Mouse (Mus musculus) midbrain, postnatal 0 days (tissue): ENCODE data around the gene Med25. TPM values are rescaled to one million over a fixed set of nuclear protein-coding genes. Genes with fewer than 3 reads are reported as not detected.
A peak's percentile ranks its signal among the peaks of the same experiment; 100 is the strongest.

Experiments
- ATAC-seq: fragments of 200-750 bp; cut with Nextera tagmentation; 2 replicates; pipeline ENCODE4 v1.8.0; 2017; ENCODE audit warnings: moderate number of reproducible peaks, mild to moderate bottlenecking, moderate TSS enrichment, moderate library complexity; ENCODE audit not compliant: low FRiP score
- DNase-seq: peaks from one replicate; pipeline ENCODE4 v3.0.0-alpha.2; 2015; ENCODE audit warnings: low spot score
- H3K27ac ChIP-seq: fragments of 300-500 bp; sonication (generic); 2 replicates; pipeline ENCODE4 v1.5.1; 2014; ENCODE audit warnings: low read depth, mild to moderate bottlenecking, low read length, mixed read lengths
- H3K27me3 ChIP-seq: fragments of 300-500 bp; sonication (generic); 2 replicates; pipeline ENCODE4 v1.6.1; 2014; ENCODE audit warnings: low read length, control low read depth, mixed read lengths; ENCODE audit not compliant: insufficient read depth
- H3K36me3 ChIP-seq: fragments of 300-500 bp; sonication (generic); 2 replicates; pipeline ENCODE4 v1.6.1; 2014; ENCODE audit warnings: low read length, control low read depth, mixed read lengths; ENCODE audit not compliant: insufficient read depth
- H3K4me1 ChIP-seq: fragments of 300-500 bp; sonication (generic); 2 replicates; pipeline ENCODE4 v1.6.1; 2014; ENCODE audit warnings: mild to moderate bottlenecking, control low read depth, antibody characterized with exemption, low read length, mixed read lengths; ENCODE audit not compliant: insufficient read depth
- H3K4me2 ChIP-seq: fragments of 300-500 bp; sonication (generic); 2 replicates; pipeline ENCODE4 v1.6.1; 2014; ENCODE audit warnings: low read depth, mild to moderate bottlenecking, low read length, mixed read lengths; ENCODE audit not compliant: poor library complexity, severe bottlenecking
- H3K4me3 ChIP-seq: fragments of 300-500 bp; sonication (generic); 2 replicates; pipeline ENCODE4 v1.5.1; 2014; ENCODE audit warnings: low read depth, mild to moderate bottlenecking, low read length, moderate library complexity
- H3K9ac ChIP-seq: fragments of 300-500 bp; sonication (generic); replicated peaks from 2 replicates; pipeline ENCODE4 v1.6.1; 2014; ENCODE audit warnings: mild to moderate bottlenecking, low read length, moderate library complexity, mixed read lengths; ENCODE audit not compliant: poor library complexity, severe bottlenecking
- H3K9me3 ChIP-seq: fragments of 300-500 bp; sonication (generic); 2 replicates; pipeline ENCODE4 v1.6.1; 2016; ENCODE audit warnings: low read length, control low read depth
- CTCF ChIP-seq: IDR thresholded peaks from 2 replicates; pipeline ENCODE4 v1.5.1; 2016; ENCODE audit warnings: antibody characterized with exemption, mild to moderate bottlenecking
- WGBS: fragments of 180-500 bp; shearing (Covaris S2); extraction: QIAGEN DNeasy Blood & Tissue Kit; methylation state at CpG from one replicate; pipeline ENCODE4 v1.1.7; 2014; 5-methylcytosine and 5-hydroxymethylcytosine counted together
- polyA plus RNA-seq: library from polyadenylated mRNA; unstranded; fragments of >200 nt; fragmentation: Nextera tagmentation; extraction: Ambion mirVana; gene quantifications from 2 replicates; pipeline ENCODE4 v1.2.1, GENCODE M21; 2015
- total RNA-seq: library from RNA; depleted of rRNA; stranded (reverse); fragments of >200 nt; gene quantifications from 2 replicates; pipeline ENCODE4 v1.2.3, GENCODE M21; 2014

Gene Med25
- total and polyA plus RNA-seq, 2 experiments from 2014 or later: 150 to 182 TPM

DNA sequence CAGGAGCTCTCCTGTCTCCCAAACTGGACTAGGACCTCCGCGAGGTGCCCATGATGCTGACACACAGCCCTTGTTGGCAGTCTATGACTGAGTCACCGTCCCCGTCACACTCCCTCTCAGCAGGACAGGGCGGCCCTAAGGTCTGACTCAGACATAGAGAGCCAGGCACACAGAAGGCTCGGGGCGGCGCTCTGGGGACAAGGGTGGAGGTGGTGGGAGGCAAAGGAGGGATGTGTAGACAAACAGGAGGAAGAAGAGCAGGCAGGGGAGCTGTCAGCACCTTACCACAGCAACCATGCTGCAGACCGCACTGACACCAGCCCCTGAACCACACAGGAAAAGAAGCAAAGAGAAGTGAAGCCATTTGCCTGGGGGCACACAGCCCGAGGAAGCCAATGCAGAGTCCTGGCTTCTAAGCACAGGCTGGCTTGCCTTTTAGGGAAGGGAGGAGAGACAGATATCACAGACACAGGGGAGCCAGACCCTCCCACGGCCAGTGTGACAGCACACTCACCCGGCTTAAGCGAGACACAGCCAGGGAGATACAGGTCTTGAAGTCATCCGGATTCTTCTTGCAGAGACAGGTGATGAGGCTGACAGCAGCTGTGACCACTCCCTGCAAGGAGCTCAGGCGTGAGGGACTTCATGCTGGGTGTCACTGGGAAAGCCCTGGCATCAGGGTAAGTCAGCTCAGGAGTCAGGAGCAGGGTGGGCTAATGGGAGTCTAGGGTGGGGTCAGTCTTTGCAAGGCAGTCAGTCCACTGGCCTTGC is 16.4 kb upstream of the Med25 start:
- Histone ChIP-seq H3K36me3 (peaks cover 89% of the 10 kb centered on the region), H3K27ac (no peak overlapping the region), H3K4me1 (no peaks in the 10 kb centered on the region), H3K9ac (no peak overlapping the region), H3K27me3 (no peaks in the 10 kb centered on the region), H3K4me2 (no peak overlapping the region), H3K4me3 (no peak overlapping the region), H3K9me3 (no peaks in the 10 kb centered on the region)
- DNase-seq (no peak), ATAC-seq (no peak)
- WGBS: 91% methylated on average over 15 of the region's 15 CpGs
- TF ChIP-seq CTCF: no peak

GRCm38 (mm10) chr7:44905430-44905829 is 12.9 kb upstream of the Med25 start:
- no peaks in the 10 kb centered on the region for H3K9me3 ChIP-seq
- no peak overlapping the region for H3K9ac ChIP-seq
- no peaks in the 10 kb centered on the region for H3K27me3 ChIP-seq
- ATAC-seq: no peak
- no peak for DNase-seq
- TF ChIP-seq CTCF: no peak
- no peak overlapping the region for H3K4me2 ChIP-seq
- WGBS: 93% methylated on average over 20 of the region's 20 CpGs
- H3K4me1 ChIP-seq: peaks cover 3% of the 10 kb centered on the region; the same call in 1 of the 2 replicates
- no peak overlapping the region for H3K4me3 ChIP-seq
- peaks cover 89% of the 10 kb centered on the region for H3K36me3 ChIP-seq
- H3K27ac ChIP-seq: no peak overlapping the region

GRCm38 (mm10) chr7:44901230-44901722 is 8.8 kb upstream of the Med25 start:
- Histone ChIP-seq H3K27ac (no peak overlapping the region), H3K4me3 (no peak overlapping the region), H3K4me1 (peaks cover 12% of the 10 kb centered on the region), H3K4me2 (peak overlapping the region; percentile 22), H3K9ac (0 out of 2 replicates have a peak overlapping the region, but pooled peaks have one; percentile 13), H3K36me3 (peaks cover 64% of the 10 kb centered on the region), H3K9me3 (no peaks in the 10 kb centered on the region), H3K27me3 (no peaks in the 10 kb centered on the region)
- TF ChIP-seq CTCF: peak; percentile 48
- DNase-seq (peak; percentile 53), ATAC-seq (no peak)
- 21% methylated on average over 21 of the region's 21 CpGs for WGBS

DNA sequence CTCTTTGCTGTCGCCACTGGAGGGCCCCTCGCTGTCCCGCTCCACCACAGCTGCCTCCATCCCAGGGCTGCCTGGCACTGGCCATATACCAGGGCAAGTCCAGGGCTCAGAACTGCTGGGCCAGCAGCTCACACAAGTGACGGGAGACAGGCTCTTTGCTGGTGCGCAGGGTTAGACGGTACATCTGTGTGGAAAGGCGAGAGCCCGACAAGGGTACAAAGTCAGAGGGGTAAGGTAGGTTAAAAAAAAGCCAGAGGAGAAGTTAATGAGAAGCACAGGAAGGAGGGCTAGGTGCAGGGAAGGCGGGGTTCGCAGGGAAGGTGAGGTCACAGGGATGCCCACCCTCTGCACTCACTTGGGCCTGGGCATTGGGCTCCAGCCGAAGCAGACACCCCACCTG is 8.1 kb upstream of the Med25 start:
- no peaks in the 10 kb centered on the region for H3K9me3 ChIP-seq
- H3K4me3 ChIP-seq: no peak overlapping the region
- no peak for TF ChIP-seq CTCF
- no peak for ATAC-seq
- no peaks in the 10 kb centered on the region for H3K27me3 ChIP-seq
- DNase-seq: no peak
- peaks cover 58% of the 10 kb centered on the region for H3K36me3 ChIP-seq
- H3K4me1 ChIP-seq: peaks cover 12% of the 10 kb centered on the region
- no peak overlapping the region for H3K27ac ChIP-seq
- no peak overlapping the region for H3K9ac ChIP-seq
- H3K4me2 ChIP-seq: no peak overlapping the region
- WGBS: 90% methylated on average over 11 of the region's 11 CpGs

- DNase-seq: no peak
- Histone ChIP-seq H3K27me3 (no peaks in the 10 kb centered on the region), H3K36me3 (peaks cover 38% of the 10 kb centered on the region), H3K4me3 (no peak overlapping the region), H3K9me3 (no peaks in the 10 kb centered on the region), H3K4me2 (no peak overlapping the region; the same call in 1 of the 2 replicates), H3K9ac (no peak overlapping the region), H3K4me1 (peaks cover 19% of the 10 kb centered on the region), H3K27ac (no peak overlapping the region)
- no peak for ATAC-seq
- WGBS: 37% methylated on average over 12 of the region's 19 CpGs
- peak; percentile 49 for TF ChIP-seq CTCF
Measured at GRCm38 (mm10) chr7:44898607-44899006, 6.1 kb upstream of the Med25 start.

DNA sequence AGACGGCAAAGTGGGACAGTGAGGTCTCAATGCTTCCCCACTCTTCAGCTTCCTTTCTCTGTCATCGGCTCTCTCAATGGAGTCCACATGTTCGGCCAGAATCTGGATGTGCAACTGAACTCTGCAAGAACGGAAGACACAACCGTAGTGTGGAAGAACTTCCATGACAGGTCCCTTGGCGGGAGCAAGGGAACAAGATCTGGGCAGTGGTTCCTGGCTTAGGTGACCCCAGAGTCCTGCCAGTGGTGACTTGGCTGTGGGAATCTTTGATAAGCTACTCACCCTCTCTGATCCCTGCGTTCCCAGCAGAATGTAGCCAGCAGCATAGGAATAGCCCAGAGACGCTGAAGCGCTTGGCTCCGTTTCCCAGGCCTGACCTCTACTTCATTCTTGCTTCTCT is 4.0 kb upstream of the Med25 start:
- no peak for ATAC-seq
- 18% methylated on average over 10 of the region's 10 CpGs for WGBS
- H3K4me1 ChIP-seq: peaks cover 23% of the 10 kb centered on the region

More for the DNA sequence above, 4.0 kb upstream of the Med25 start:
- Histone ChIP-seq H3K4me3 (peak overlapping the region; percentile 57), H3K36me3 (peaks cover 19% of the 10 kb centered on the region), H3K4me2 (peak overlapping the region; percentile 70), H3K9ac (peak overlapping the region; percentile 81), H3K27me3 (no peaks in the 10 kb centered on the region), H3K9me3 (no peaks in the 10 kb centered on the region), H3K27ac (peak overlapping the region; percentile 91)
- no peak for DNase-seq
- TF ChIP-seq CTCF: no peak
